In the genomic region with DNA sequence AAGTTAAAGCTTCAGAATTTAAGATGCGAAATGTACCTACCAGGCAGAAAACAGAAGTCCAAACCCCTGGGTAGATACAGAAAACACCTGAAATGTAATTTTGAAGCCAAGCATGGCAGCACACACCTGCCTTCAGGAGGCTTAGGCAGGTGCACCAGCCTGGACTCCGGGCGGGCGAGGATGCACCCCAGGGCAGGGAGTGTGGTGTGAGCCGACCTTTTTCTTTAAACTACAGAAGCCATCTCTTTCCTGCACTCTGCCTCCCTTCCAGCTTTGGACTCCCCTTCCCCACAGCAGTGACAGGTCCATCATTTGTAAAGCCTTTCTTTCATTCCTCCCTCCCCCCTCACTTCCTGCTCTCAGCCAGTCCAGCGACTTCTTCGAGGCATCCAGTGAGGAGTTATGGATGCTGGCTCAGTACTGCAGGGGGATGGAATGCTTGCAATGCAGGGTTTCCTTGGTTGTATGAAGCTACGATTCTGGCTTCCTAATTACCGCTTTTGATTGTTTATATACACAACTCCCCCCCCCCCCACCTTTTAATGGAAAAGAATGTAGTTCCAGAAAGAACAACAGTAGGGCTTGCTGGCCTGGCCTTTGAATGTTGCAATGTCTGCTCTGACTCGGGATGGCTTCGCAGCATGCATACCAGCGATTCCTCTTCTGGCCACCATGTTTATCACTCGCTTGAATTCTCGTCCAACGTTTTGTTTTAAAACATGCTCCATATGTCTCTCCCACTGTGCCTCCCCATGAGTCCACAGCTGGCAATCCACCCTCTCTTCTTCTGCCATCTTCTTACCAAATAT, we compare ENCODE assay signal across 8 mouse cellular contexts. TPM values are rescaled to one million over a fixed set of nuclear protein-coding genes. Genes with fewer than 3 reads are reported as not detected.
DNase-seq lines count a peak whose midpoint lies in the region; ATAC-seq and TF ChIP-seq lines count a peak whose summit lies in the region.

No protein-coding gene starts in this region.

- H3K27me3 ChIP-seq in lung, embryonic 15.5 days: no peaks in the 10 kb centered on the region
- H3K27me3 ChIP-seq in intestine, embryonic 14.5 days (replicated peaks; ENCODE audit: control insufficient read depth, insufficient read depth, low read length): no peaks in the 10 kb centered on the region
- no peaks in the 10 kb centered on the region for H3K27me3 ChIP-seq in small intestine, adult 2 months (ENCODE audit: control insufficient read depth, insufficient read depth, low read length)

- no peak for DNase-seq in gastrocnemius, adult 2 months
- DNase-seq in gastrocnemius, postnatal 36 days: no peak
- no peak for DNase-seq in lung, adult 18-20 months
- no peak for DNase-seq in intestine, embryonic 14.5 days (ENCODE audit: low spot score)
- no peak for DNase-seq in c-Kit-positive CD71-positive TER-119-positive erythroid progenitor cells, embryonic 14.5 days (ENCODE audit: low spot score)
- no peak for DNase-seq in thymus, postnatal 14 days

- H3K36me3 ChIP-seq in lung, embryonic 15.5 days: no peaks in the 10 kb centered on the region
- no peaks in the 10 kb centered on the region for H3K36me3 ChIP-seq in intestine, embryonic 14.5 days (ENCODE audit: control insufficient read depth, insufficient read depth, low read length)
- peaks cover 5% of the 10 kb centered on the region for H3K36me3 ChIP-seq in small intestine, adult 2 months (ENCODE audit: control insufficient read depth, insufficient read depth, low read length)

- peak overlapping the region; percentile 30 for H3K4me2 ChIP-seq in lung, embryonic 15.5 days
- H3K4me2 ChIP-seq in intestine, embryonic 14.5 days (ENCODE audit: low read length): no peak overlapping the region

- H3K4me3 ChIP-seq in gastrocnemius, adult 2 months: no peak overlapping the region
- H3K4me3 ChIP-seq in lung, embryonic 15.5 days: no peak overlapping the region; the same call in 1 of the 2 replicates
- H3K4me3 ChIP-seq in intestine, embryonic 14.5 days (ENCODE audit: low read depth, low read length): no peak overlapping the region
- no peak overlapping the region for H3K4me3 ChIP-seq in small intestine, adult 2 months (ENCODE audit: low read depth, low read length)

- H3K4me1 ChIP-seq in lung, embryonic 15.5 days: peaks cover 37% of the 10 kb centered on the region
- peaks cover 18% of the 10 kb centered on the region for H3K4me1 ChIP-seq in intestine, embryonic 14.5 days (replicated peaks; ENCODE audit: control insufficient read depth, insufficient read depth, low read length)
- peaks cover 26% of the 10 kb centered on the region for H3K4me1 ChIP-seq in small intestine, adult 2 months (ENCODE audit: control insufficient read depth, insufficient read depth, insufficient read length, low read length)

- WGBS in lung, embryonic 15.5 days: 21% methylated on average over 15 of the region's 15 CpGs
- WGBS in intestine, embryonic 14.5 days: 27% methylated on average over 15 of the region's 15 CpGs
- 61% methylated on average over 15 of the region's 15 CpGs for WGBS in small intestine, adult 2 months

- intact Hi-C loops in gastrocnemius, adult 2 months (cut with DNase I): no loop called here
- intact Hi-C loops in gastrocnemius, postnatal 36 days (cut with DNase I): loop anchor here (10.0 kb wide), 1 partner anchor 444 kb away; no protein-coding TSS in a partner anchor

- no peaks in the 10 kb centered on the region for H3K9me3 ChIP-seq in lung, embryonic 15.5 days
- no peaks in the 10 kb centered on the region for H3K9me3 ChIP-seq in intestine, embryonic 14.5 days (ENCODE audit: control insufficient read depth, low read length)

- no peak for TF ChIP-seq CTCF in gastrocnemius, adult 2 months (IDR thresholded peaks at IDR 0.05)
- TF ChIP-seq CTCF in small intestine, adult 2 months (IDR thresholded peaks at IDR 0.05; ENCODE audit: extremely low read depth, insufficient read length, insufficient replicate concordance, low read depth, low read length): no peak

- no peak for TF ChIP-seq POLR2A in small intestine, adult 2 months (IDR thresholded peaks at IDR 0.05; ENCODE audit: low read depth, low read length)

- H3K9ac ChIP-seq in lung, embryonic 15.5 days: 0 out of 2 replicates have a peak overlapping the region, but pooled peaks have one; percentile 6
- H3K9ac ChIP-seq in intestine, embryonic 14.5 days (ENCODE audit: low read length): no peak overlapping the region

- H3K27ac ChIP-seq in gastrocnemius, adult 2 months: peak overlapping the region; percentile 61
- peak overlapping the region; percentile 85 for H3K27ac ChIP-seq in lung, embryonic 15.5 days
- peak overlapping the region; percentile 43 for H3K27ac ChIP-seq in intestine, embryonic 14.5 days (ENCODE audit: low read depth)
- H3K27ac ChIP-seq in small intestine, adult 2 months (ENCODE audit: insufficient read depth, low read depth, low read length): peak overlapping the region; percentile 2

- ATAC-seq in lung, embryonic 15.5 days (ENCODE audit: borderline replicate concordance, extremely low read depth, low FRiP score, low TSS enrichment): peak; percentile 79
- ATAC-seq in intestine, embryonic 14.5 days (replicated peaks; ENCODE audit: low FRiP score, low TSS enrichment, low read depth): peak; percentile 49; the same call in 1 of the 2 replicates

RNA-seq across cellular contexts. Expression of a gene that starts 26.5 kb away (rescaled TPM):
- total RNA-seq in gastrocnemius, adult 2 months (2021): 1 to 10 TPM; 6.9 to 8.5 TPM
- total RNA-seq in gastrocnemius, postnatal 36 days (2021): 1 to 10 TPM; 5.5 to 6.5 TPM
- 14.8 and 16.1 TPM in 2 replicates for polyA plus RNA-seq in lung, embryonic 15.5 days (2015; fragmentation: Nextera tagmentation; extraction: Ambion mirVana)
- polyA plus RNA-seq in intestine, embryonic 14.5 days (2014; fragmentation: Nextera tagmentation; extraction: Ambion mirVana): 9.9 and 10.6 TPM in 2 replicates
- polyA plus RNA-seq in small intestine, adult 2 months (2012; rRNA removed): 0.93 and 1.2 TPM in 2 replicates

RNA-seq across cellular contexts. Expression of a gene that starts 26.6 kb away (rescaled TPM):
- 10 to 100 TPM; 21.1 to 22.3 TPM for total RNA-seq in gastrocnemius, adult 2 months (2021)
- total RNA-seq in gastrocnemius, postnatal 36 days (2021): 10 to 100 TPM; 19.4 to 22.6 TPM
- 59.0 and 61.1 TPM in 2 replicates for polyA plus RNA-seq in lung, embryonic 15.5 days (2015; fragmentation: Nextera tagmentation; extraction: Ambion mirVana)
- 50.7 and 58.0 TPM in 2 replicates for polyA plus RNA-seq in intestine, embryonic 14.5 days (2014; fragmentation: Nextera tagmentation; extraction: Ambion mirVana)
- polyA plus RNA-seq in small intestine, adult 2 months (2012; rRNA removed): 1.5 and 3.9 TPM in 2 replicates

Comparison
In these comparisons a context has a peak if more than half of its experiments do, and no peak if none do; other contexts are left out.
1. H3K27ac ChIP-seq: peak in every context shown above with its lines; median percentile 85 in lung, embryonic 15.5 days; 61 in gastrocnemius, adult 2 months; 43 in intestine, embryonic 14.5 days; 2 in small intestine, adult 2 months.
2. RNA of a gene that starts 26.6 kb away (polyA plus RNA-seq): 59.0 to 61.1 TPM in lung, embryonic 15.5 days and 50.7 to 58.0 TPM in intestine, embryonic 14.5 days; 1.5 to 3.9 TPM in small intestine, adult 2 months; every median in the first group is over 10 times any median in the second.